Mouse (Mus musculus): ENCODE data around the gene Tmem69. TPM values are rescaled to one million over a fixed set of nuclear protein-coding genes. Genes with fewer than 3 reads are reported as not detected.
A peak's percentile ranks its signal among the peaks of the same experiment; 100 is the strongest.

Tmem69 gene
- polyA plus RNA-seq, 1 experiment from 2014 or later = 8.5 TPM

DNA sequence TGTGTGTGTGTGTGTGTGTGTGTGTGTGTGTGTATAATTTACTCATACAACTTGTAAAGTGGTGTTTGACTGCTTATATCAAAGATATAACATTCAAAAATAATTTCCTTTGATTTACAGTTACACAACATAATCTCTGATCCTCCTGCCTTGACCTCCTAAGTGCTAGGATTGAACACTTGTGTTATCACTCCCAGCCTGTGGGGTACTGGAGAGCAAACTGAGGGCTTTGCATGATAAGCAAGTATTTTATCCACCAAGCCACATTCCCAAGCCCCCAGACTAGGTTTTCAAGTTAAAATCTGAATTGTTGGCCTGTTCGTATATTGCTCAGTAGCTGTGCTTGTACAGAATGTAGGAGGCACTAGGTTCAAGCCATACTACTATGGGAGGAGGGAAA is 5.3 kb downstream of the Tmem69 start:
- ATAC-seq = no peak
- DNase-seq (ENCODE audit: low read depth, low spot score) = no peak
- in situ Hi-C loops (cut with MboI; ENCODE audit: low pct_unique_long_range_greater_than_20kb) = no loop called here
- H3K27me3 ChIP-seq = no peaks in the 10 kb centered on the region
- ChIA-PET CTCF (no interaction called here), POLR2A (no interaction called here)
- TF ChIP-seq CTCF (IDR thresholded peaks at IDR 0.05) = no peak

DNA sequence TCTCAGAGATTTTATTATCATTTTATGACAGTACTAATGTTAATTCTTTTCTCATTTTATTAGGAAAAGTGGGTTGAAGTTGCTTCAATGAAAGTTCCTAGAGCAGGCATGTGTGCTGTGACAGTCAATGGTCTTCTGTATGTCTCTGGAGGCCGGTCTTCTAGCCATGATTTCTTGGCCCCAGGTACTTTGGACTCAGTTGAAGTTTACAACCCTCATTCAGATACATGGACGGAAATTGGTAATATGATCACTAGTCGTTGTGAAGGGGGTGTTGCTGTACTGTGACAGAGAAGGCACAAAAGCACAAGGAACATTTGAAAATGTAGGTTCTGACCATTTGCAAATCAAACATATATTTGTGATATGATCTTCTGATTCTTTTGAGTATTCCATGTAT is 18.0 kb downstream of the Tmem69 start:
- no peaks in the 10 kb centered on the region for H3K27me3 ChIP-seq
- ATAC-seq (no peak), DNase-seq (ENCODE audit: low read depth, low spot score) (no peak)
- ChIA-PET CTCF (no interaction called here), POLR2A (no interaction called here)
- no peak for TF ChIP-seq CTCF (IDR thresholded peaks at IDR 0.05)
- in situ Hi-C loops (cut with MboI; ENCODE audit: low pct_unique_long_range_greater_than_20kb) = loop anchor here (10.0 kb wide), 1 partner anchor 193 kb away; no protein-coding TSS in a partner anchor

DNA sequence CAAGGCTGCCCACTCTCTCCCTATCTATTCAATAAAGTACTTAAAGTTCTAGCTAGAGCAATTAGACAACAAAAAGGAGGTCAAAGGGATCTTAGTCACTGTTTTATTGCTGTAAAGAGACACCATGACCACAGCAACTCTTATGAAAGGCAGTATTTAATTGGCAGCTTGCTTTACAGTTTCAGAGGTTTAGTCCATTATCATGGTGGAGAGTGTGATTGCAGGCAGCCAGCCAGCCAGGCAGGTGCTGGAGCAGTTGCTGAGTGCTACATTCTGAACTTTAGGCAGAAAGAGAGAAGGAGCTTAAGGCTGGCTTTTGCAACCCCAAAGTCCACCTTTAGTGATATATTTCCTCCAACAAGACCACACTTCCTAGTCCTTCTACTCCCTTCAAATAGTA is 19.4 kb downstream of the Tmem69 start:
- ChIA-PET POLR2A (interaction anchor here (0.6 kb wide), 3 partner anchors 121 to 413 kb away, joined by 3 to 5 read pairs (median 3); partner anchors contain the start of genes Pomgnt1 and Rad54l), CTCF (no interaction called here)

DNA sequence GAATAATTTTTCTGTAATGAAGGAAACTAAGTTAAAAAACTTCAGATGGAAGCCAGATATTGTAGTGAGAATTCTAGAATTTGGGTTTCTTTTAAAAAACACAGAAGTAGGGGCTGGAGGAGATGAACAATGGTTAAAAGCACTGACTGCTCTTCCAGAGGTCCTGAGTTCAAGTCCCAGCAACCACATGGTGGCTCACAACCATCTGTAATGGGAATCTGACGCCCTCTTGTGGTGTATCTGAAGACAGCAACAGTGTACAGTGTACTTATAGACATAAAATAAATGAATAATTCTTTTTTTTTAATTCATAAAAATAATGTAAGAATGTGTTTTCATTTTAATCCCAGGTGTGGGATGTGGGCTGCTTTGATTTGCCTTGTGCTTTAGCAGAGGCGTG is 24.6 kb downstream of the Tmem69 start:
- no peaks in the 10 kb centered on the region for H3K27me3 ChIP-seq
- TF ChIP-seq CTCF (IDR thresholded peaks at IDR 0.05) = peak; percentile 35
- ChIA-PET CTCF (no interaction called here), POLR2A (no interaction called here)
- ATAC-seq (no peak), DNase-seq (ENCODE audit: low read depth, low spot score) (no peak)
- in situ Hi-C loops (cut with MboI; ENCODE audit: low pct_unique_long_range_greater_than_20kb) = loop anchor here (10.0 kb wide), 1 partner anchor 186 kb away; no protein-coding TSS in a partner anchor

More for the DNA sequence above, 19.4 kb downstream of the Tmem69 start:
- no peaks in the 10 kb centered on the region for H3K27me3 ChIP-seq
- no peak for TF ChIP-seq CTCF (IDR thresholded peaks at IDR 0.05)
- DNase-seq (ENCODE audit: low read depth, low spot score) (no peak), ATAC-seq (no peak)
- in situ Hi-C loops (cut with MboI; ENCODE audit: low pct_unique_long_range_greater_than_20kb) = loop anchor here (10.0 kb wide), 1 partner anchor 192 kb away; no protein-coding TSS in a partner anchor

DNA sequence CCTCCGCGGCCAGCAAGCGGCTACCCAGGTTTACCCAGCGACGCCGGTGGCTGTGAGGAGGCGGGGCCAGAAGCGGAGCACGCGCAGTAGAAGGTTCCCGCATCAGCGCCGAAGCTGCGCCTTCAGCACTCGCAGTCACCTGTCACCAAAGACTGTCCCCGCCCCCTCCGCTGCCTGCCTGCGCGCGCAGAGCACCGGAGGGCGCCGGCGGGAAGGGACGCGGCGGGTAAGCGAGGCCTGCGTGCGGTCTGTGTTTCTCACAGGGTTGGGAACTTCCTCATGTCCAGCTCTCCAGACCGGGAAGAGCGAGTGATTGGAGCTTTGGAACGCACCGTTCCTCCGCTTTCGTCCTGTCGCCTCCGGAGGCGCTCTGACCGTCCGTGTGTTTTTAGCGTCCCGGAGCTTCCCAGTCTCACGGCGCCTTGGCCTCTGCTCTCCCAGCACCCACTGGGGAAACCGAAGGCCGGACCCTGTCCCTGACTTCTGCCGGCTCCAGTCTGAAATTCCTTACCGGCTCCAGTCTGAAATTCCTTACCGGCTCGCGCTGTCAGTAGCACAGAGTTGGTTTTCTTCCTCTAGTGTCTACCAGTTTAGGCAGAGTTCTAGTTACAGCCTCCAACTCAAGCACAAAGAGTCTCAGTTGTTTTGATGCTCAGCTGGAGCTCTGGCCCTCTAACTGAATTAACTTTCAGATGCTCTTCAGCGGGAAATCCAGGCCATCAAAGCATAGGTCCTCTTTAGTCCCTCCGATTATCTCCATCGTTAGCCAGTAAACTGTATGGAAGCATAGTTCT is 48.1 kb downstream of the Tmem69 start, which contains the start of gene Ipp:
Ipp (plus strand) TSS at position 125 of the 794 bp plus-strand sequence.
- ChIA-PET POLR2A (interaction anchor here (0.7 to 1.0 kb wide), 2 partner anchors 8 to 136 kb away, joined by 3 read pairs; no protein-coding TSS in a partner anchor), CTCF (interaction anchor here (0.8 to 1.4 kb wide), 3 partner anchors 12 to 172 kb away, joined by 3 read pairs; no protein-coding TSS in a partner anchor)
- TF ChIP-seq CTCF (IDR thresholded peaks at IDR 0.05) = peak; percentile 41
- ATAC-seq = peak; percentile 86
- no peaks in the 10 kb centered on the region for H3K27me3 ChIP-seq
- peak; percentile 50 for DNase-seq (ENCODE audit: low read depth, low spot score)
- in situ Hi-C loops (cut with MboI; ENCODE audit: low pct_unique_long_range_greater_than_20kb) = no loop called here

DNA sequence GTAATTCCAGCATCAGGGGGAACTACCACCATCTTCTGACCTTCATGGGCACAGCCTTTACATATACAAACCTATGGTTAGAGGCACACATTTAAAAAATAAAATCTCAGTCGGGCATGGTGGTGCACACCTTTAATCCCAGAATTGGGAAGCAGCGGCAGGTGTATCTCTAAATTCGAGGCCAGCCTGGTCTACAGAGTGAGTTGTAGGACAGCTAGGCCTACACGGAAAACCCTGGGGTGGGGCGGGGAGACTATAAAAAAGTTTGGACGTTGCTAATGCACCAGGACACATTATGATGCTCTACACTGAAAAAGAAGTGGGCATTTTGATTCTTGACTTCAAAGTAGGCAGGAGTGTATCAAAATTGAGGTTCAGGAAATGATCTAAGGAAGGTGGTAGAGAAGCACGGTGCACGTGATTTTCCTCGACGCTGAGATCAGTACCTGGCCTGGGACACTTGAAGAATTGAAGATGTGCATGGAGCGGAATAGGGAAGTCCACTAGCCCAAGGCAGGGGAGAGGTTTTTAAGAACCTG is 48.8 kb downstream of the Tmem69 start:
- POLR2A ChIA-PET = interaction anchor here (0.7 to 1.0 kb wide), 2 partner anchors 9 to 136 kb away, joined by 3 read pairs; no protein-coding TSS in a partner anchor

More for the DNA sequence above, 48.8 kb downstream of the Tmem69 start:
- ATAC-seq = no peak
- no peaks in the 10 kb centered on the region for H3K27me3 ChIP-seq
- in situ Hi-C loops (cut with MboI; ENCODE audit: low pct_unique_long_range_greater_than_20kb) = no loop called here
- TF ChIP-seq CTCF (IDR thresholded peaks at IDR 0.05) = no peak
- no peak for DNase-seq (ENCODE audit: low read depth, low spot score)
- CTCF ChIA-PET = interaction anchor here (0.8 to 1.4 kb wide), 3 partner anchors 11 to 171 kb away, joined by 3 read pairs; no protein-coding TSS in a partner anchor

Other genes with a start within 250 kb of the Tmem69 start
- gene Mast2, start 91.8 kb downstream of the Tmem69 start, polyA plus RNA-seq (2021) = 36.5 TPM
- gene Ipp, start 48.4 kb downstream of the Tmem69 start, polyA plus RNA-seq (2021) = 15.9 TPM
- gene Gpbp1l1, start 1.7 kb upstream of the Tmem69 start, polyA plus RNA-seq (2021) = 43.9 TPM
- 1.8 TPM for gene Ccdc17, start 40.7 kb upstream of the Tmem69 start, polyA plus RNA-seq (2021)
- gene Nasp, start 72.0 kb upstream of the Tmem69 start, polyA plus RNA-seq (2021) = 49.4 TPM
- gene Akr1a1, start 95.7 kb upstream of the Tmem69 start, polyA plus RNA-seq (2021) = 517 TPM
- 538 TPM for gene Prdx1, start 129.6 kb upstream of the Tmem69 start, polyA plus RNA-seq (2021)
- gene Mmachc, start 152.5 kb upstream of the Tmem69 start, polyA plus RNA-seq (2021) = 12.4 TPM
- gene Ccdc163, start 152.6 kb upstream of the Tmem69 start, polyA plus RNA-seq (2021) = 30.5 TPM
- 3.6 TPM for gene Tesk2, start 165.0 kb upstream of the Tmem69 start, polyA plus RNA-seq (2021)

All from Patski (cell line).